Mouse (Mus musculus) granulocyte monocyte progenitor cell, adult 5-6 weeks (primary cell): Measurements from ENCODE around the gene Ebf3. TPM values are rescaled to one million over a fixed set of nuclear protein-coding genes. Genes with fewer than 3 reads are reported as not detected.

ENCODE experiments used
- ATAC-seq: replicated peaks from 2 replicates; pipeline ENCODE4 v1.8.0; 2016; ENCODE audit warnings: mild to moderate bottlenecking, moderate TSS enrichment, inconsistent platforms; ENCODE audit not compliant: poor library complexity, severe bottlenecking
- total RNA-seq, 2 experiments: library from RNA; stranded (forward) in 1 of 2; stranded (reverse) in 1 of 2; fragments of 200-712, 200-1000 nt in 1 of 2; fragments of >200 nt in 1 of 2; fragmentation: Nextera tagmentation in 1 of 2; gene quantifications; 2 replicates each; pipeline ENCODE4 v1.2.3; 2014 to 2017

The Ebf3 gene
- total RNA-seq, 2 experiments from 2014 or later: 0.56 TPM; not detected in 1

DNA sequence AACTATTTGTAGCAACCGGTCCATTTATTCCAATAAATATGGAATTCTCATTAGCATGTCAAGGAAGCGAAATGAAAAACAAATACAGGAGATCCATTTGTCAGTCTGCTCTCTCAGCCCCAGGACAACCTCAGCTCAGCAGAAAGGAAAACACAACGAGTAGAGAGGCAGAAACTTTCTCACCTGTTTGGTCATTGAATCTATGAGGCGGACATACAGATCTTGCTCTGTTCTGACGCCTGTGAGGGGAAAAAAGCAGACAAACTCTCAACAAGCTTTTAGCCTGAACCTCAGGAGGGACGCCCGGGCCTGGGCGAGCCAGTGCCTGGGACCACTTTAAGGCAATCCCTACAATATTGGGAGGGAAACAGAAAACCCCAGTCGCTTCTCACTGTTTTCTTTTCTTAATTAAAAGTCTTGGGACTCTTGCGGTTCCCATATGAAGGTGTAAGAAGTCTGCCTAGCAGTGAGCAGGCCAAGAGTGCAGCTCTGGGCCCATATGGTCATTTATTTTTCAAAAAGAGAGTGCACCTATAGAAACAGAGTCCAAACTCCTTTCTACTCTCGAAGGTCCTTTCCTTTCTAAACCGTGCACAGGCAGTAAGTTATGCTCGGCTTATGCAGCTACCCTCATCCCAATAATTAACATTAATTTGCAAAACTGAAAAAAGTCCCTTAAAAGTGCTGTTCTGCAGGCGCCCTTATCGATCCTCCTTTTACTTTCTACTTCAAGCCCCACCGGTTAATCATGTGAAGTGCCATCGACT is 1.9 kb downstream of the Ebf3 start:
- ATAC-seq: no peak

DNA sequence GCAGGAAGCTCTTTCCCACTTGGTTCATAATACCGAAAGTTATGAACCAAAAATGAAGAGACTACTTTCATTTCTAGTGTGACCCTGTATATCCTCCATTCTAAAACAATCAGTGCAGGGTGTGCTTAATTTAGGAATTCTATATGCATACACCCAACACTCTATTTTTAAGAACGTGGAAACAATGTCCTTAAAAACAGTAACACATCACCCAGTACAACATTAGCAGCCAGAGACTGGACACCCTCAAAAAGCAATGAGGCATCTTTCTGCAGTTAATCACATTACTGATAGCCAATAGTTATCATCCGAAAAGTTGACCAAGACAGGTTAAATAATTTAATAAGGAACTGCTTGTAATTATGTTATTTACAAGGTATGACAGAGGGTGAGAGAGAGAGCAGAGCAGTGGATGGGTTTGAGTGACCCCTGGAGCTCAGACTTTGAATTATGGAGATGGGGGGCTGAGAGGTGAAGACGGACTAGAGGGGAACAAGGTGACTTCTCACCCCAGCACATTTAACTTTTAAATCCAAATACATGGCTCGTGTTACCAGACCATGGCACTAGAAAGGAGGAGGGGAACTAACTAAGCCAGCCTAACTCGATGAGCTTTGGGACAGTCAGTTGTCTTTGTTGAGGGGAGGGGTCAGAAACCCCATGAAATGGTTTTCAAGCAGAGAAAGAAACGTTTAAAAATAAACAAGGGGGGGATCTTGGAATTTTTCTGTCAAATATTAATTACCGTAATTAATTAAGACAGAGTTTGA is 2.7 kb downstream of the Ebf3 start:
- ATAC-seq: no peak

GRCm38 (mm10) chr7:137310876-137311275 is 3.4 kb downstream of the Ebf3 start:
- no peak for ATAC-seq

DNA sequence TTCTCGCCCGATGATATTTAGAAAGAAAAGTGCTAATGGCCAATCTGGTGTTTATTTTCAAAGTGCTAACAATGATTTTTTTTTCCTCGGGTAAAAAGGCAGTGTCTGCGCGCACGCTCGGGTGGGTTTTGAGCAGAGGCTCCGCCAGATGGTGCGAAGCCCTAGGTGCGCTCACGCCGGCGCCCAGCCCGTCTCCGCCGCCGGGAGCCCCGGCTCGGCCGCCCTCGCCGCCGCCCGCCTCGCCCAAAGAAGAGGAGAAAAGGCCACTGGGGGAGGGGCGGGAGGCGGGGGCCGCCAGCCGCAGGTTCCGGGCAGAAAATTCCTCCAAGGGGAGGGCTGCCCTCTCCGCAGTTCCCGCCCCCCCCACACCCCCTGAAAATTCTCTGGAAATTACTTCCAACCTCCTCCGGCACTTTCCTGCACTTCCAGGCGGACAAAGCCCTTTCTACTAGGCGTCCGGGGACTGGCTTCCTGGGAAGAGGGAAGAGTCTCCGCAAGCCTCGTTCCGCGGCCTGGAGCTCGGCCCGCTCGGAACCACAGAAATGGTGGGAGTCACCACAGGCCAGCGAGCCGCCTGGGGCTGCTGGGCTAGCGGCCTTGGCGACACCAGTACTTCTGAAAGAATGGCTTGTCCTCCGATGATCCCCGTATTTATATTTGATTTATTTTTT is 4.0 kb downstream of the Ebf3 start:
- ATAC-seq: no peak

DNA sequence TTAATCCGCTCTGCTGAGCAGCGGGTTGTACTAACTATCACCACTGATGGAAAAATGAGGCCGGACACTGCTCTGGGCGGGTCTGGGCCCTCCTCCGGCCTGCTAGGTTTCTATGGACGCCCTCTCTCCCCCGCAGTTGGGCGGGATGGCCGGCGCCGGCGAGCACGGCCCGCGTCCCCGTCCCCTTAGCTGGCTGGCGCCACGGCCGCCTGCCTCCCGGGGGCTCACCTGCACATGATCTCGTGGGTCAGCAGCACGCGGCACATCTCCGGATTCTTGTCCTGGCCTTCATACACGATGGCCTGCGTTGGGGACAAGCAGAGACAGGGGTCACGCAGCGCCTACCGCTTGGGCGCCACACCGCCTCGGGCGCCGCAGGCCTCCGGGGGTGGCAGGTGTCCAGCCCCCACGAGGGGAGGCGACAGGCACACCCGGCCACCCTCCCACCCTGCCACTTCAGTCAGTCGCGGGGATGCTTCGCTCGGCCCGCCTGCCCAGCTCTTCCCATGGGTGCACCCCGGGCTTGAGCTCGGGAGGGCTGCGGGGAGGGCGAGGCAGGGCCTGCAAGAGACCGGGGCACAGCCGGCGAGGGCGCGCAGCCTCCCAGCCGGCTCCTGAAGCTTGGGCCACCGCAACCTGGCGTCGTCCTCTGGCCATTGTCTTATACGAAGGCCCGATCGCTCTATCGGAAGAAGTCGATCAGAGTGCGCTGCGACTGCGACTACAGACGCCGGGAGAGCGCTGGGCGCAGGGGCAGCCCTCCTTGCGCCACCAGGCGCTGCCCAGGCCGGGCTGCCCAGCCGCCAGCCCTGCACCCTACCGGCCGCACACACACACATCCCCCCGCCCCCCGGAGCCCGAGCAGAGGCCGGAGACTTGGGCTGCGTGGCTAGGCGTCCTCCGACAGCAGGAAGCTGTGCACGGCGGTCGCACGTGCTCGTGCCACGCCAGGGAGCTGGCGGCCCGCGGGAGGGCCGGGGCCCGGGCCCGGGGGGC is 4.9 kb downstream of the Ebf3 start:
- ATAC-seq: peak; percentile 25; the same call in 1 of the 2 replicates

DNA sequence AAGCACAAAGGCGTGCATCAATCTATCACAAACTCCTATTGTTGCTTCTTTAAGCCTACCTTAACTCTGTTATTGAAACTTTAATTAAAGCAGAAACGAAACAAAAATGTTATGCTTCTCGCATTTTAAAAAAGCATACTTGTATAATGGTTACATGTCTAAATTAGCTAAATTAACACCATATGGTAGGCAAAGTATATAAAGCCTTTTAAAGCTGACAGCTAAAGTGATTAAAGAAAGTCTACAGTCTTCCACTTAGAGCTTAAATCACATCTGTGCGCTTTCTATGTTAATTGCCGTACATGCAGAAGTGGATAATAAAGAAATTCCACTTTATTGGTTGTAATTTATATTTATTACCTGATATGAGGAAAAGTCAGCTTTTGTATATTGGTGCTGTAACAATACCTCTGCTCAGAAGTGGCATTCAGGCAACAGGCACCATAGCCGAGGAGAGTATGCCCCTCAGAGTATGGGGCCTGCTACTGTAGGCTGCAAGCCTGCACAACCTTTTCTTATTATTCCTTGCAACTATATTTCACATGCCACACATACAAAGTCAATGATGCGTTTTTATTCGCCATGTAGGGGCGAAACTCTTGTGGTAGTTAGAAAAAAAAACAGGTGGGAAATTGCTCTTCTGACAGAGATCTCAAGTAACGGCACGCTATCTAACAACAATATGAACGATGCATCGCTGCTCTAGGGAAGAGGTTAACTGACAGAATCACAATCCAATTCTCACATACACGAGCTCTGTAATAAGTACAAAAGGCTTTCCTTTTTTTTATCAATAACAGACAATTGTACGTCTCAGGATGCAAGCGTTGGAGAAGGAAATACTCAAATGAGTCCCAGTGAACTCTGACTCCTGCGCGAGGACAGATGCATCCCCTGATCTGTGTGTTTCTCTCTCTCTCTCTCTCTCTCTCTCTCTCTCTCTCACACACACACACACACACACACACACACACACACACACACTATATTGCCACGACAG is 5.9 kb downstream of the Ebf3 start:
- ATAC-seq: no peak

GRCm38 (mm10) chr7:137307131-137307530 is 7.1 kb downstream of the Ebf3 start:
- ATAC-seq: no peak

DNA sequence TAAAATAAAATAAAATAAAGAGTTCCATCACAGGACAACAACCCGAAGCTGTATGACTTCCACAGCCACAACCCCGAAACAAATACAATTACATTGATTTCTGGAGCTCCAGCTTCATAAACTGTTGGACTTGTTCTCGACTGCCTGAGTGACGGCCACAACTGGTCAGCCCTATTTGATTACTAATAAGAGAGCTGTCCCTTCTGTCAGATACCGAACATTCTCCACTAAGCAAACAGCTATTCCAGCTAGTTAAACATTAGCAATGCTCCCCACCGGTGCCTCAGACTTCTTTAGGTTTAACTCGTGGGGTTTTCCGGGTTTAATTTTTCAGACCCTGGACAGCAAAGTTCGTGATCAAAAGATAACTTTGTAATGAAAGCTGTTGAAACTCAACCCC is 8.1 kb downstream of the Ebf3 start:
- ATAC-seq: no peak

- no peak for ATAC-seq
Observed at GRCm38 (mm10) chr7:137303776-137304171, 10.5 kb downstream of the Ebf3 start.

- ATAC-seq: no peak
Observed at GRCm38 (mm10) chr7:137302961-137303775, 11.1 kb downstream of the Ebf3 start.

DNA sequence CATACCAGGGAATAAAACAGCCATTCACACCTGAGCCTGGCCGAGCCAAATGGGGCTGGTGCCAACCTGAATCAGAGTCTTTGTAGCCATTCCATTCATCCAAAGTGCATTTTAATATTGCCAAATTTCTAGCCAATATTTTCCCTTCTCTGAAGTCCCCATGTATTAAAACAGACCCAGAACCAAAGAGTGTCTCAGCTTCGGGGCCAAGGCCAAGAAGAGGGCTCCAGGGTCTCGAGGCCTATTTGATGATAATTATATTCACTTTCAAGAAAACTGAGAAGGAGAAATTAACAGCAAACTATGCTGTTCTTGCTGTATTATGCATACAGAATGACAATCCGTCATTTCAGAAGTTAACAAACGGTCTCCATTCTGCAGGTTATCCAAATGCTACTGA is 12.1 kb downstream of the Ebf3 start:
- no peak for ATAC-seq

DNA sequence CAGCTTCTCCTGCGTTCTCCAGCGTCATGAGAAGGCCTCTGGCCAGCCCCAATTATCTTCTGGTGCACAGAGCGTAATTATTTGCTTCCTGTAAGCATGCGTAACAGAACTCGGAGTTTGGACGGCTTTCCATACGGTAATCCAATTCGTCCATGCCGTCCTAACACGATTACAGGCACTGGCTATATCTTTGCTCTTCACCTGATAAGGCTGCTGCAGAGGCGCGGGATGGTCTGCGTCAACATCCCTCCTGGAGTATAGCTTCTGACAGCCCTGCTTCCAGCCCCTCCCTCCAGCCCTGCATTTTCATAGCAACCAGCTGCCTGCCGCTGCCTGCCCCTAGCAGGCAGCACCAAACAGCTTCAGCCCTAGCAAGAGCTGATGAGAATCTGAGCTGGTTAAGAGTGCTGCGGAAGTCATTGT is 12.9 kb downstream of the Ebf3 start:
- no peak for ATAC-seq

GRCm38 (mm10) chr7:137300826-137301225 is 13.4 kb downstream of the Ebf3 start:
- no peak for ATAC-seq

- ATAC-seq: no peak
Observed at GRCm38 (mm10) chr7:137300169-137300568, 14.1 kb downstream of the Ebf3 start.

GRCm38 (mm10) chr7:137297594-137298381 is 16.5 kb downstream of the Ebf3 start:
- ATAC-seq: no peak

- no peak for ATAC-seq
Observed at GRCm38 (mm10) chr7:137297131-137297530, 17.1 kb downstream of the Ebf3 start.

GRCm38 (mm10) chr7:137295612-137296011 is 18.6 kb downstream of the Ebf3 start:
- no peak for ATAC-seq
